In genomic region chr9:31444236-31444635, GRCm38 (mm10) we compare ENCODE assay signal across 20 mouse cellular contexts. TPM values are rescaled to one million over a fixed set of nuclear protein-coding genes. Genes with fewer than 3 reads are reported as not detected.
"Had no signal": no experiment of that assay in that cellular context is flagged by ENCODE, and none has a peak within 500 bp of the region (broad histone marks: within the 10 kb centered on the region; RNA-seq: fewer than 3 reads in every experiment).

No protein-coding gene starts in this region.

- DNase-seq: lung, embryonic 14.5 days; lung, postnatal 10 days; lung, postnatal 4 days; midbrain, embryonic 14.5 days; retina, postnatal 1 day; right cerebral cortex, adult 18-20 months; right cerebral cortex, postnatal 25 days; right cerebral cortex, postnatal 4 days; spleen, adult 18-20 months; thymus, adult 18-20 months; thymus, postnatal 14 days; thymus, postnatal 36 days had no signal

- H3K4me3 ChIP-seq: midbrain, embryonic 10.5 days; midbrain, embryonic 12.5 days; myocyte; neural tube, embryonic 13.5 days; neural tube, embryonic 15.5 days had no signal

- H3K9me3 ChIP-seq: midbrain, embryonic 10.5 days; midbrain, embryonic 12.5 days; neural tube, embryonic 13.5 days; neural tube, embryonic 15.5 days had no signal

- H3K27ac ChIP-seq: midbrain, embryonic 10.5 days; midbrain, embryonic 12.5 days; neural tube, embryonic 13.5 days; neural tube, embryonic 15.5 days had no signal

- H3K36me3 ChIP-seq: midbrain, embryonic 10.5 days; midbrain, embryonic 12.5 days; neural tube, embryonic 13.5 days; neural tube, embryonic 15.5 days had no signal

- H3K9ac ChIP-seq: lung, embryonic 14.5 days; midbrain, embryonic 12.5 days; neural tube, embryonic 13.5 days; neural tube, embryonic 15.5 days had no signal

- H3K4me1 ChIP-seq: midbrain, embryonic 10.5 days; midbrain, embryonic 12.5 days; neural tube, embryonic 13.5 days; neural tube, embryonic 15.5 days had no signal

RNA-seq across cellular contexts. Expression of gene Tmem45b, which starts 20.0 kb away (rescaled TPM):
- total RNA-seq: megakaryocyte, adult 5-6 weeks; megakaryocyte-erythroid progenitor cell, adult 5-6 weeks had no signal
- polyA plus RNA-seq: midbrain, embryonic 10.5 days; midbrain, embryonic 12.5 days; myocyte; neural tube, embryonic 11.5 days had no signal
